Mouse (Mus musculus): ENCODE measurements around the gene Arid1b. TPM values are rescaled to one million over a fixed set of nuclear protein-coding genes. Genes with fewer than 3 reads are reported as not detected.

Arid1b gene
- total RNA-seq, 2 experiments from 2014 or later = 20.6 to 42.0 TPM

GRCm38 (mm10) chr17:5014327-5014957, 20.3 kb downstream of the Arid1b start:
- no peak for ATAC-seq (replicated peaks; ENCODE audit: poor library complexity)

- no peak for ATAC-seq (replicated peaks; ENCODE audit: poor library complexity)
Measured at GRCm38 (mm10) chr17:5016404-5016803, 22.3 kb downstream of the Arid1b start.

GRCm38 (mm10) chr17:5017065-5017464, 22.9 kb downstream of the Arid1b start:
- no peak for ATAC-seq (replicated peaks; ENCODE audit: poor library complexity)

- 0 out of 2 replicates have a peak, but pooled peaks have one; percentile 6 for ATAC-seq (replicated peaks; ENCODE audit: poor library complexity)
Measured at GRCm38 (mm10) chr17:5021303-5022003, 27.3 kb downstream of the Arid1b start.

DNA sequence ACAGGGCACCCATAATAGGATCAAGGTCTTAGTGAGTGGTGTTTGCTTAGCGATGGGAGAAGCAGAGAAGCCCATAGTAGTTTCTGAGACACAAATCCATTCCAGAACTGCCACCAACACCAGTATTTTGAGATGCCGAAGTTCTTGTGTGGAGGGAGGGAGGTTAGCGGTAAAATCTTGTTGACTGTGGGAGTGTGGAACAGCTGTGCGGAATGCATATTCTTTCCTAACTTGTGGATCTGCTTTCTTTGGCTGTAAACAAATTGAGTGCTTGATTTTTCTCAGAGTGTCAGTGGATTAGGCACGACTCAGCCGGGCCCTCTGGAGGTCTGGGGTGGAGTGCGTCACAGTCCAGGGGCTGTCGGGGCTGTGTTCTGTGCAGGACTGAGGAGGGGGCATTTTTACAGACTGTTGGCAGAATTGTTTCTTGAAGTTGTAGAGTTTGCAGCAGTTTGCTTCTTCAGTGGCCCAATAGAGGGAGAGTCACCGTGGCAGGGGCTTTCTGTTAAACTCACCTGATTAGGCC, 27.9 kb downstream of the Arid1b start:
- no peak for ATAC-seq (replicated peaks; ENCODE audit: poor library complexity)

DNA sequence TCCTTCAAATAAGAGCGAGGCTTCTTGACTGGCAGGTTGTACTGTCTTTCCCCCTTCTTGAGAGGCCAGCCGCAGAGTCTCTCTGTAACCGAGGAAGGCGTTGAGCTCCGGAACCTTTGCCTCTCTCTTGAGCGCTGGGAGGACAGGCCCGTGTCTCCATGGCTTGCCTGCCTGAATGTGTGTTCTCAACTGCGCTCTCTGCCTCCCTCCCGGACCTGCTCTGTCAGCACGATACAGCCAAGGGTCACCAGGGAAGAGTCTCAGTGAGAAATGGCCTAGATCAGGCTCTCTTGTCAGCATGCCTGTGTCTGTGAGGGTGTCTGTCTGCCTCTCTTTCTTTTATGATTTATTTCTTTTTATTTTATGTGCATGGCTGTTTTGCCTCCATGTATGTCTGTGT, 29.6 kb downstream of the Arid1b start:
- no peak for ATAC-seq (replicated peaks; ENCODE audit: poor library complexity)

GRCm38 (mm10) chr17:5025400-5025799, 31.3 kb downstream of the Arid1b start:
- no peak for ATAC-seq (replicated peaks; ENCODE audit: poor library complexity)

GRCm38 (mm10) chr17:5026578-5026977, 32.4 kb downstream of the Arid1b start:
- ATAC-seq (replicated peaks; ENCODE audit: poor library complexity) = no peak

GRCm38 (mm10) chr17:5029148-5029547, 35.0 kb downstream of the Arid1b start:
- no peak for ATAC-seq (replicated peaks; ENCODE audit: poor library complexity)

- no peak for ATAC-seq (replicated peaks; ENCODE audit: poor library complexity)
Measured at GRCm38 (mm10) chr17:5030290-5030689, 36.2 kb downstream of the Arid1b start.

DNA sequence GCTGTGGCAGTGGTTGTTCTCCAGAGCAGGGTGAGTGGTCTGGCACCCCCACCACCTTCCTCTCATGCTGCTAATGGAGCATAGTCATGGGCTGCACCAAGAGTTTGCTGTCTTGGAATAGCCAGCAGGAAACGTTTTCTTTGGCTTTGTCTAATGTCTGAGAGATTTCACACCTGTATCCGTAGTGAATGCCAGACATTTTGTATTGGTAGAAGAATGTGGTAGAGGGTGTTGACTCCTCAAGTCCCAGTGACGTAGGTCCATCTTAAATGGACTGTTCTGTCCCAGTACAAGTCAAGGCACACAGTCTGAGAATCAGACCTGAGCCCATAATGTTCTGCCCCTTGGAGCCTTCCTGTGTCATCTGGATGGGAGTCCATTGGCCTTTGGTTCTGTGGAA, 39.2 kb downstream of the Arid1b start:
- no peak for ATAC-seq (replicated peaks; ENCODE audit: poor library complexity)

DNA sequence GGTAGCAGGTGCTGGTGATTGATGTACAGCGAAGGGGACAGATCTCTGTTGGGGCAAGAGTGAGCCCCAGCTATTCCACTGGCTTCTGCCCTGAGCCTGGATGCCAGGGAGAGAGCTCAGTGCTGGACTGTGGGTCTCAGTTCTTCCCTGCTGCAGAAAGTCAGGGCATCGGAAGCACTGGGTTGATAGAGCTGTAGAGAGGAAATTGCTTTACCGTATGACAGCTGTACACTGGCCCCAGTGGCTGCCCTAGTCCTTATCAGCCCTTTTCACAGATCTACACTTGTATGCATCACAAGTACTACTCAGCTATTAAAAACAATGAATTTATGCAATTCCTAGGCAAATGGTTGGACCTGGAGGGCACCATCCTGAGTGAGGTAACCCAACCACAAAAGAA, 40.1 kb downstream of the Arid1b start:
- peak; percentile 78 for ATAC-seq (replicated peaks; ENCODE audit: poor library complexity)

- ATAC-seq (replicated peaks; ENCODE audit: poor library complexity) = no peak
Measured at GRCm38 (mm10) chr17:5036200-5036835, 42.2 kb downstream of the Arid1b start.

DNA sequence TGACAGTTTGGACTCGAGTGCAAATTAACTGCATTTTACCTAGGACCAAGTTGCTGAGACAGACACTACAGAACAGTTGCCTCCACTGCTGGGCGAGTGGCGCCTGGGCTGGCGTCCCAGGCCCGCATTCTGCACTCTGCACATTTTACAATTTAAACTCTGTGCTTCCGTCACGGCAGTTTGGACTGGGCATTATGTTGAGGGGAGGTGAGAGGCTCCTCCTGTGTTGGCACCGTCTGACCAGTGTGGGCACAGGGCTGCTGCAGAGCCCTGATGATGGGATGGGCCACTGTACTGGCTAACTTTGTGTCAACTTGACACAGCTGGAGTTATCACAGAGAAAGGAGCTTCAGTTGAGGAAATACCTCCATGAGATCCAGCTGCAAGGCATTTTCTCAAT, 43.1 kb downstream of the Arid1b start:
- no peak for ATAC-seq (replicated peaks; ENCODE audit: poor library complexity)

GRCm38 (mm10) chr17:5039826-5040225, 45.7 kb downstream of the Arid1b start:
- ATAC-seq (replicated peaks; ENCODE audit: poor library complexity) = no peak

DNA sequence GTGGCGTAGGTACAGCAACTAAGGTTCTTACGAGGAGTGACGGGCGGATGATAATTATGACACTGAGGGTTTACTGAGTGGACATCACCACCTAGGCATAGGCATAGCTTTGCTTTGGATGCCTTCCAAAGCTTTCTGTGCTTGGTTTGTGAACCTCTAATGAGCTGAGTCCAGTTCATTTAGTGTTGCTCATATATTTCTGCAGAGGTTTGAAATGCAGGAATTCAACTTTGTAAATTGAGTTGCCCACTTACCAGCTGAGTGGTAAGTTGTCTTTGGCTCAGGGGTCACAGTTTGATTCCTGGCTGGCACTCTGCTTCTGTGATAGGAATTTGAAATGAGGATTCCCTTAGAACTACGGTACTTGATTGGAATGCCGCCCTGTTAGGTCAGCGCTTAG, 49.7 kb downstream of the Arid1b start:
- ATAC-seq (replicated peaks; ENCODE audit: poor library complexity) = no peak

DNA sequence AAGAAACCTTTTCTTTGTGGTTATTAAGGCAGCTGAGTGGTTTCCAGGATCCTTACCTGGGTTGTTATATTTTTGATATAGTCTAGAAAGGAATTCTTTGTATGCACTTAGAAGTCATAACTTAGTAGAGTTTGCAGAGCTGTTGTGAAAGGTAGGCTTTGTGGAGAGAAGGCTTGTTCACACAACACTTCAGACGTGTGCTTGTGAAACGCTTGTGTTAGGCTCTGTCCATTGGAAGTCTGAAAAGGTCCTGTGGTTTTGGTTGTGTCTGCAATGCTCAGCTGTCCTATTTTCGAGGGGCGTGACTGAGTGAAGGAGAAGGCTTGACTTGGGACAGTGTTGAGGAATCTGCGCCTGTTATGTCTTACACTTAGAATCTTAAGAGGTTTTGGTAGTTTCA, 51.5 kb downstream of the Arid1b start:
- ATAC-seq (replicated peaks; ENCODE audit: poor library complexity) = peak; percentile 37

DNA sequence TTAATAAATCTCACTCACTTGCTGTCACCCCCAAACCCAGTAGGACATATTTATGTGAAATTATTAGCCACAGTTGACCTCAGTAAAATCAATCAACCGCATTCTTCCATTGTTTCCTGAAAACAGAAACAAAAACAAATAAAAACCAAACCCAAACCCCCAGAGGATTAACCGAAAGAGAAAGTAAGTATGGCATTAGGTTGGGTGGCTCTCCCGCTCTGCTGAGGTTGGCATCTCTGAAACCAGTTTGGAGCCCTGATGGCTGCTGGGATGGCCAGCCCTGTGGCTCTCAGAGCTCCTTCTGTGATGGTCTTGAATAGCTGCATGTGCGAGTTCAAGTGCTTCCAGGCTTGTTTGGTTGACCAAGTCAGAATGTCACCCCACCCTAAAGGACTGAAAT, 53.2 kb downstream of the Arid1b start:
- ATAC-seq (replicated peaks; ENCODE audit: poor library complexity) = no peak

DNA sequence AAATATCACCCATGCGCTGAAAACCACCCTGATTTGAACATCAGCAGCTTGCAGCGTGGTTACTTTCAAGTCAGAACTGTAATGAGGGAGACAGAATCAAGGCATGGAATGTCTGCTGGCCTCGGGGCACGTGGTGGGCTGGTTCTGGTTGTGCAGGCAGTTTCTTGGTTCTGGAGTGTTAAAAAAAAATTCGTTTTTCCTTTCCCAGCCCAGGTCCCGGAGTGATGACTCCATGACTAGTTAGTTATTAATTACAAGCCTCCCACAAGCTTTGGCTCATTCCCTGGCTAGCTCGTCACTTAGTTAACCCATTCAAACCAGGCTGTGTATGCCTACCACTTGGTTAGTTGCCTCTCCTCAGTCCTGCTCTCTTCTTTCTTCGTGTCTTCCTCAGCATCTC, 56.1 kb downstream of the Arid1b start:
- no peak for ATAC-seq (replicated peaks; ENCODE audit: poor library complexity)

GRCm38 (mm10) chr17:5050970-5051530, 56.9 kb downstream of the Arid1b start:
- ATAC-seq (replicated peaks; ENCODE audit: poor library complexity) = no peak

DNA sequence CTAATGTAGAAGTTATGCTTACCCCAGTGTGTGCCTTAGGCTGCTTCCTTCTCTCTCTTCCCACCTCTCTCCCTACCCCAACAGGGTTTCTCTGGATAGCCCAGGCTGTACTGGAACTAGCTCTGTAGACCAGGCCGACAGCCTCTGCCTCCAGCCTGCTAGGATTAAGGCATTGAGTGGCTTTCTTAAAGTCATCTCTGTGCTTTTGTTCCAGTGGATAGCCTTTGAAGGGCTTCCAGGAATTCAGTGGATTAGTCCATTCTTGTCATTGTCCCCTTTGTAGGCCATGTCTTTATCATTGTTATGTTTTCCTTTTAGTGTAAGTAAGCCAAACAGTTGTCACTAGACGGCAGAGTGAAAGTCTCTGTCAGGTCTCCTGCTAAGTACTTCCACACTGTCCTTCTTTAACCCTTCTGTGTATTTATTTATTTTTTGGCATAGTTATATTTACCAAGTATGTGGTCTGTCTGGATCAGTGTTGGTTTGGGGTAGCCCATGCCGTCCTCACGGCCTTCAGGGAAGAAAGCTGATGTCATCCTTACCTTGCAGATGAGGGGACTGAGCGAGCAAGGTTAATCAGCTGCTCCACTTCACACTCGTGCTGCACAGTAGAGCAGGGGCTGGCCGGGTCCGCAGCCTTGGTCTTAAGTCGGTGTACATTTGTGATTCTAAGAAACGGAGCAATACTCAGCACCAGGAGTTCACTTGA, 58.1 kb downstream of the Arid1b start:
- ATAC-seq (replicated peaks; ENCODE audit: poor library complexity) = no peak

Data from megakaryocyte progenitor cell, adult 5-6 weeks (primary cell).